Mouse (Mus musculus) layer of hippocampus, postnatal 10 days (tissue): ENCODE results near the gene Efcab11. TPM values are rescaled to one million over a fixed set of nuclear protein-coding genes. Genes with fewer than 3 reads are reported as not detected.

Experiments used
- DNase-seq, 2 experiments: peaks; one replicate each; pipeline ENCODE4 v3.0.0; 2021; ENCODE audit warnings: low spot score in 2 of 2
- long read RNA-seq: library from polyadenylated mRNA; stranded (forward); transcript quantifications from one replicate; pipeline ENCODE4 v2.0.0, GENCODE M21; 2023
- total RNA-seq, 2 experiments: library from RNA; stranded (reverse); gene quantifications; 2 replicates each; pipeline ENCODE4 v1.2.3; 2021

Efcab11 gene
- total RNA-seq: 1 to 10 TPM in 1 of 2 experiments, under 1 TPM in 1; 0.94 to 1.2 TPM
- long read RNA-seq, partial matches to known transcripts: 0 of 3 reads
- long read RNA-seq, other reads (novel, unspliced or antisense): 1 of 3 reads

GRCm38 (mm10) chr12:99884269-99885261 is at the start of gene Efcab11, which contains the start of gene Tdp1:
Gene Efcab11 (minus strand): TSS chr12:99884439.
Gene Tdp1 (plus strand): TSS chr12:99884517.
- peak; percentile 87 to 94 for DNase-seq

- DNase-seq: no peak
Measured at GRCm38 (mm10) chr12:99933630-99934029, 49.4 kb upstream of the Efcab11 start.

- no peak for DNase-seq
Measured at GRCm38 (mm10) chr12:99932245-99932644, 48.0 kb upstream of the Efcab11 start.

- no peak for DNase-seq
Measured at GRCm38 (mm10) chr12:99929160-99929559, 44.9 kb upstream of the Efcab11 start.

- DNase-seq: no peak
Measured at GRCm38 (mm10) chr12:99928311-99928710, 44.1 kb upstream of the Efcab11 start.

- DNase-seq: no peak
Measured at GRCm38 (mm10) chr12:99923703-99924102, 39.5 kb upstream of the Efcab11 start.

GRCm38 (mm10) chr12:99923131-99923606 is 38.9 kb upstream of the Efcab11 start:
- no peak for DNase-seq

- DNase-seq: no peak
Measured at GRCm38 (mm10) chr12:99921045-99921444, 36.8 kb upstream of the Efcab11 start.

- DNase-seq: no peak
Measured at GRCm38 (mm10) chr12:99919636-99920035, 35.4 kb upstream of the Efcab11 start.

GRCm38 (mm10) chr12:99917800-99918427 is 33.7 kb upstream of the Efcab11 start:
- no peak for DNase-seq

- DNase-seq: no peak
Measured at GRCm38 (mm10) chr12:99911466-99911865, 27.2 kb upstream of the Efcab11 start.

- DNase-seq: no peak
Measured at GRCm38 (mm10) chr12:99904537-99904936, 20.3 kb upstream of the Efcab11 start.

- no peak for DNase-seq
Measured at GRCm38 (mm10) chr12:99902867-99903370, 18.7 kb upstream of the Efcab11 start.

- DNase-seq: no peak
Measured at GRCm38 (mm10) chr12:99901973-99902866, 18.0 kb upstream of the Efcab11 start.

GRCm38 (mm10) chr12:99899991-99900390 is 15.8 kb upstream of the Efcab11 start:
- DNase-seq: no peak

GRCm38 (mm10) chr12:99898248-99898870 is 14.1 kb upstream of the Efcab11 start:
- DNase-seq: no peak

GRCm38 (mm10) chr12:99897846-99898245 is 13.6 kb upstream of the Efcab11 start:
- DNase-seq: no peak

GRCm38 (mm10) chr12:99885282-99885901 is 1.2 kb upstream of the Efcab11 start:
- DNase-seq: no peak

- DNase-seq: no peak
Measured at GRCm38 (mm10) chr12:99883713-99884105, 530 bp downstream of the Efcab11 start.
